Mouse (Mus musculus) sigmoid colon, adult 10 weeks (tissue): ENCODE data around the gene Atad2b. TPM values are rescaled to one million over a fixed set of nuclear protein-coding genes. Genes with fewer than 3 reads are reported as not detected.

Experiments
- polyA plus RNA-seq: library from polyadenylated mRNA; stranded (reverse); fragments of 350-450 nt; fragmentation: Illumina TruSeq; extraction: RNeasy Lipid Tissue Mini Kit (QIAGEN cat#74804); gene quantifications from one replicate; pipeline ENCODE4 v1.2.3, GENCODE M21; 2014; ENCODE audit warnings: low read depth, low replicate concordance

Gene Atad2b
- 39.9 TPM for polyA plus RNA-seq

GRCm38 (mm10) chr12:4916994-4917804, at the start of gene Atad2b:
Gene Atad2b (plus strand): TSS chr12:4917353.

DNA sequence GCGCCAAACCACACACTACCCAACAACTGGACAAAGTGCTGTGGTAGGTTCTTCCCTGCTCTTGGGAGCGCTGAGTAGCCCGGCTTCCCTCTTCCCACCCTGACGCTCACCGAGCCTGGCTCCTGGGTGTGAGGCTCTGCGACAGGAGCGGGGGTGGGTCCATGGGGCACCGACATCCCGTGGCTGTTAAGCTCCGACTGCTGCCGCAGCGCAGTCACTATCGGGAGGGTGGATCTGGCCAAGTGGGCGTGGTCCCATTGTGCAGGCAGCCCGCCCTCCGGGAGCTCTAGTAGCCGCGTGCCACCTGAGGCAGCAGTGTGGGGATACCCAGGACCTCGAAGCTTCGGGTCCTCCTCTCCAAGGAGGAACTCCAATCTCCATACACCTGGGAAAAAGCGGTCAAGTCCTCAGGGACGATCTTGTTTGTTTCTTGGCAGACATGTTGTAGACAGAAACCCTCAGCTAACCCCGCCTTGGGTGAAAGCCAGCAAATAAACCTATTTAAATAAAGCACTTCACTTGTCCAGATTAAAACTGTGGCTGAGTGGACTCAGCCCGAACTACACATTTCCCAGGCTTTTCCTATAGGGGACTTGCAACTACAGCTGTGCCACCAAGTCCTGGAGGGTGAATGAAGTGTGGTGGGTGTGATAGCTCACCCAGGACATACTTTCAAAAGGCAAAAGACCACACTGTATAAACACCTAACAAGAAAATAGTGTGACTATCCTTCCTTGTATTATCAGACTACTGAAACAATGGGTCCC, 42.8 kb upstream of the Atad2b start, which contains the start of gene Mfsd2b:
TSS of gene Mfsd2b (minus strand) at position 199 of the 767 bp plus-strand sequence.

DNA sequence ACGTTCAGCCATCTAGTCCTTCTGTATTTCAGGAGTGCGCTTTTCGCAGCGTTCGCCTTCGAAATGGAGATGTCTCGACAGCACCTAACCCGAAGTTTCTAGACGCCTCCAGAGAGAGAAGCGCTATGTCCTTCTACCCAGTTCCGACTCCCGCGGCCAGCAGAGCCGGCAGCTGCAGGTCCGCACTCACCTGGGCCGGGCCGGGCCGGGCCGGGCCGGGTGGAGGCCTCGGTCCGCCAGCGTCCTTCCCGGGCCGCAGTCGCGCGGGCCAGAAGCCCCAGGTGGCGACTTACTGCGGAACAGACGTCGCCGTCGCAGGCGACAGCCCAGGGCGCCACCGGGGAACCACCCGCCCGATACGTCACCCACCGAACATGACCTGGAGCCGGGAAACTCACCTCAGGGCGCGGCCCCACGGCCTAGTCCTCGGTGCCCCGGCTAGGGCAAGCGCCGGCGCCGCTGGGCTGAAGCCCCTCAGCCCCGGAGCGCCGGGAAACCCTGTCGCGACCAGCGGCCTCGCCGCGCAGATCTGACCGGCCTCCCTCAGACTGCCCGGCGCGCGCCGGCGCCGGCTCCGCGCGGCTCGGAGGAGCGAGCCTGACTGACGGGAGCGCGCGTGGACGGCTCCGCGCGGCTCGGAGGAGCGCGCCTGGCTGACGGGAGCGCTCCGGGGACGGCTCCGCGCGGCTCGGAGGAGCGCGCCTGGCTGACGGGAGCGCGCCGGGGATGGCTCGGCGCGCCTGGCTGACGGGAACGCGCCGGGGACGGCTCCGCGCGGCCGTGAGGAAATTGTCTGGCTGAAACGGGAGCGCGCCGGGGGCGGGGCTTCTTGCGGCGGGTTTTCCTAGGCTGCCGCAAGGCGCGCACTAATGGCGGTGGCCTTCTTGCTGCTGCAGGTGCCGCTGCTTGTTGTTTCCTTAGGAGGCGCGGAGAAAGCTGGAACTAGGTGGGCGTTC, 9.9 kb upstream of the Atad2b start, which contains the start of gene Ubxn2a:
TSS of gene Ubxn2a (minus strand) at position 755 of the 956 bp plus-strand sequence.

Other genes with a start within 250 kb of the Atad2b start
- gene Fam228a, start 178.9 kb upstream of the Atad2b start, polyA plus RNA-seq = not detected
- 0.76 TPM for gene Pfn4, start 148.3 kb upstream of the Atad2b start, polyA plus RNA-seq
- 1.4 TPM for gene Fam228b, start 148.1 kb upstream of the Atad2b start, polyA plus RNA-seq
- 285 TPM for gene Sf3b6, start 99.8 kb upstream of the Atad2b start, polyA plus RNA-seq
- 18.0 TPM for gene Fkbp1b, start 75.8 kb upstream of the Atad2b start, polyA plus RNA-seq
- 3.1 TPM for gene Wdcp, start 74.0 kb upstream of the Atad2b start, polyA plus RNA-seq
- gene Mfsd2b, start 43.0 kb upstream of the Atad2b start, polyA plus RNA-seq = 1.9 TPM
- gene Ubxn2a, start 9.6 kb upstream of the Atad2b start, polyA plus RNA-seq = 230 TPM